Mouse (Mus musculus): ENCODE data around the gene Stard13.

Stard13 gene

GRCm38 (mm10) chr5:151056920-151057294, 176.7 kb downstream of the Stard13 start:
- CTCF ChIA-PET, result no interaction called here

DNA sequence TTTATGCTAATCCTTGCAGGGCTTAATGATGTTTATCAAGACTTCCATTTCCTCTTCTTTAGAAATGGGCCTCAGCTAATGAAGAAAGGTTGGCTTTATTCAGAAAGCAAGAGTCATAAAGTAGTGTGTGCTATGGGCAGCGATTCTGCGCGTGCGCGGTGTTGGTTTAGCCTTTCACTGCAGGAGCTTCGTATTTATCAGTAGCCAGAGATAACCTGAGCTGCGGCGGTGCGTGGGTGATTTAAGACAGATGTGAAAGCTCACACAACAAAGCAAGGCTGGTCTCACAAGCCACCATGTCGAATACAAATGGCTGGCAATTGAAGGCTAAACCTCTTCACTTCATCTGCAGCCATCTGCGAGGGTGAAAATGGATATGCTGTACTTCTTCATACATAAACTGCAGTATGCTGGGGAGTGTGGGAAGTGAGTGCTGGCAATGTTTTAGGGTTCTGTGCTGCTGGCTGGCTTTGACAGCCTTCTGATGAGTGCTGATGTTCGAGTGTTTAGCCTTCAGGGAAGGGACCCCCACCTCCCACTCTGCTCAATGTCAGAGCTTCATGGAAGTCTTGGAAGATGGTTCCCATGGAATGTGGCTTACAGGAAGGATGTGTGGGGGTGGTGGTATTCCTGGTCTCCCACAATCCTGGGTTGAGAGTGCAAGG, 177.2 kb downstream of the Stard13 start:
- CTCF ChIA-PET, result no interaction called here

DNA sequence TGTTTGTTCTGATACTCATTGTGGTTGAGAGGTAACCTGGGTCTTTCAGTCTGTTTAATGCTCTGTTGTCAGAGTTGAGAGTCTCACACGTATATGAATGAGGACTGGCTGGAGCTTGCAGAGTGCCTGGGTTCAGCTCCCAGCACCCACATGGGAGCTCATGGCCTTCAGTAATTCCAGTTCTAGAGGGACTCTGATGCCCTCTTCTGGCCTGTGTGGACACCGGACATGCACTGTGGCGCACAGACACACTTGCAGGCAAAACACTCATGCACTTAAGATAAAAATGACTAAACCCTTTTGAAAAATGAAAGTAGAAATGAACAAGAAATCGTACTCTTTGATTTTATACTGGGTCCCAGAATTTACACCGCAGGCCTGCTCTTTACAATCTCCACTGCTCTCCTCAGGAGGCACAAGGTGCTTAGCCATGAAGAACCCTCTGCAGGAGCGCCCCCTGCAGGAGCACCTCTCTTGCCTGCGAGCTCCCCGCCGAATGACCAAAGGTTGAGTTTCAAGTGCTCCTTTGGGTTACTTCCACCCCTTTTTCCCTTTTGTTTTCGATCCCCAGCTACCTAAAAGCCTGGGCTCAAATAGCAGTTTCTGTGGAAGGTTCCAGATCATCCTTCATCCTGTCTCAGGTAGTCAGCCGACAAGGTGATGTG, 178.1 kb downstream of the Stard13 start:
- CTCF ChIA-PET, result no interaction called here

GRCm38 (mm10) chr5:151054743-151055114, 178.9 kb downstream of the Stard13 start:
- CTCF ChIA-PET, result no interaction called here

DNA sequence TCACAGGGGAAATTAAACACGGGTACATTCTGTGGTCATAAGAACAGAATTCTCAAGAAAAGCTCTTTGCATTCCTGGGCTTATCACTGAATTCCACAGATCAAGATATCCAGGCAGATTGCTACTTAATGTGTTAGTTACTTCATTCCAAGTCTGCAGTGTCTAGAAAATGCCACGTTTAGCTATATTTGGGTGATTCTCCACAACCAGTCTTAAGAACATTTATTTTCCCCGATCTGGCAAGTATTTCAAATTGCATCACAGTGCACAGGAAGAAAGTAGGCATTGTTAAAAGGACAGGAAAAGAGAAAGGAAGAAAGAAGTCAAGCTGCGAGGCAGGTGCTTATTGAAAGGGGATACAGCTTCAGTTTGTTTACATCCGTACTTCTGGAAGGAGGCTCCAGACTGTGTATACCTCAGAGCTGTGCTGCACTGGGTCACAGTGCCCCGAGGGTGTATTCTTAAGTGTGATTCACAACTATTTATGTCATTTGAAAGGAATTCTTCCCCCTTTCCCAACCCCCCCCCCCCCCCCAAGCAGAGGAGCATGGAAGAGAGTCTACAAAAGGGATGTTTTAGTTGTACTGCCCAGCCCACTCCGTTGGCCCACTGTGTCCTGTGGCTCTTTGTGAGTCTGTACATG, 179.4 kb downstream of the Stard13 start:
- CTCF ChIA-PET, result no interaction called here

DNA sequence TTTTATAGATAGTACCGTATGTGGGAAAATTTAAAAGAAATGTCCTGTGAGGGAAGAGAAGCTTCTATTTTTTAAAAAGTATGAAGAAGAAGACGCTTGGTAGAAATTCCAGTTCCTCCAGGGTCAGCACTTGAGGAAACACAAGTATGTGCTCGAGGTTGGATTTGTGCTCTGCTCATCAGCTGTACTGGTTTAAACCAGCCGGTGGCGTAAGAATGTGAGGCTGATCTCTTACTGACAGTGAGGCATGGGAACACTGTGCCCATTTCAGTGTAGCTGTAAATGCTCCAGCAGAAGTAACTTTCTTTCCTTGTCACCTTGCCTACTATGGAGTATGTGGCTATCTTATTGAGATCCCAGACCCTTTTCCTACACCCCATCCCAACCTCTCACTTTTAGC, 180.4 kb downstream of the Stard13 start:
- CTCF ChIA-PET, result no interaction called here

DNA sequence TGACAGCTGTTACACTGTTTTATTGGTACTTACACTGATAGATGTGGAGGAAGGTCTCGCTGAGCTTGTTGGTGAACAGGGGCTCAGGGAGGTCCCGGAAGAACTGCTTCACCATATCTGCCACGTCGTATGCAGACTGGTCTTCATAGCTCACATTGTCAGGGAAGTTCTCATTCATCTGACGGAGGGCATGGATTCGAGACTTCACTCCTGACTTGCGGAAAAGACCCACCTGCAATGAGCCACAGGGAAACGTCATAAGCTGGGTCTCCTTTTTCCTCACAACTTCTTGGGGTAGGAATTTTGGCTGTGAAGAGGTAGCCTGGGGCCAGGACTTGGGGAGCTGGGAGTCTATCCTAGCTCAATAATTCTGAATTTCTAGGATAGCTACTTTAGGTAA, 181.3 kb downstream of the Stard13 start:
- CTCF ChIA-PET, result no interaction called here

GRCm38 (mm10) chr5:151047488-151047887, 186.1 kb downstream of the Stard13 start:
- CTCF ChIA-PET, result no interaction called here

DNA sequence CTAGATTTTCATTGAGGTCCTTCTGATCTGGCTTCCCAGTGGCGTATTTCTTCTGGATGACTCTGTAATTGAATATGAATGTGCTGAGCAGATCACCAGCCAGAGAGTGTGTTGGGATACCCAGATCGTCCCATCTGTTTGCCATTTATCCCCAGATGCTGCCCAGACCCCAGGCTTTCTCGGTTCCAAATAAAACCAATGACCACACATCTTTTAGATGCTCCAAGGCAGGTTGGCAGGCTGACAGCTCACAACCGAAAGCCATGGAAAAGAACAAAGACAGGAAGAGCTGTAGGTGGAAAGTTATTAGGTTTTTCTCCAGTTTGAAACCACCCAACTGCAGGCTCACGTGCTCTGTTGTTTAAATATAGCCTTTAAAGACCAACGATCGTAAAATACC, 186.7 kb downstream of the Stard13 start:
- CTCF ChIA-PET, result no interaction called here

DNA sequence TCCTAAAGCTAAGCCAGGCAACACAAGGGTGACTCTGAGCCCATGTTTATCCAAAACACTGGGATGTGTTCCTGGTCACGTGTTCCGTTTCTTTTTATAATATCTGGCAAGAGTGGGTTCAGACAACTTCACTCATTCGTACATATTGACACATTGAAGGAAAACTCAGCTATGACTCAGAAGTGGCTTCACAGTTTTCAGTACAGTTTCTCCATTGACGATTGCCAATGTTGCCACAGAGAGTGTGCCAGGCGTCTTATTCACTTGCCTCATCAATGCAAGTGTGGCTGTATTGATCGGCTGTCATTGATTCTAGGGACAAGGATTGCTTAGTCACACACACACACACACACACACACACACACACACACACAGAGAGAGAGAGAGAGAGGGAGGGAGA, 187.5 kb downstream of the Stard13 start:
- CTCF ChIA-PET, result no interaction called here

DNA sequence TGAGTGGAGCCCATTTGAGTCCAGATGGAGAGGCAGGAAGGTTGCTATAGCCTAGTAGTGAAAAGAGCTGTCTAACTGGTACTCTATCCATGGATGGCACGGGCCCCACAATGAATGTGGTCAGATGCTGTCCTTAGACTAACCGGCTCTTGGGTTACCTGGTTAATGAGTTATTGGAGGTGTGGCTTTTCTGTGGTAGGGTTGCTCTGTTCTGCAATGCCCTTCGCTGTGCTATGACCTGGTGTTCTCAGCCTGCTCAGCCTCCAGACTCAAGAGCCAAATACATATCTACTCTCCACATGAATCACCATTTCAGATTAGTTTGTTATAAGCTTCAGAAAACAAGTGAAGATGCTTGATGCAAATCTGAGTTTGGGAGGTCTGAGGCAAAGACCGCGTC, 190.7 kb downstream of the Stard13 start:
- CTCF ChIA-PET, result interaction anchor here (0.6 kb wide), 1 partner anchor 24 kb away, joined by 5 read pairs; no protein-coding TSS in a partner anchor

DNA sequence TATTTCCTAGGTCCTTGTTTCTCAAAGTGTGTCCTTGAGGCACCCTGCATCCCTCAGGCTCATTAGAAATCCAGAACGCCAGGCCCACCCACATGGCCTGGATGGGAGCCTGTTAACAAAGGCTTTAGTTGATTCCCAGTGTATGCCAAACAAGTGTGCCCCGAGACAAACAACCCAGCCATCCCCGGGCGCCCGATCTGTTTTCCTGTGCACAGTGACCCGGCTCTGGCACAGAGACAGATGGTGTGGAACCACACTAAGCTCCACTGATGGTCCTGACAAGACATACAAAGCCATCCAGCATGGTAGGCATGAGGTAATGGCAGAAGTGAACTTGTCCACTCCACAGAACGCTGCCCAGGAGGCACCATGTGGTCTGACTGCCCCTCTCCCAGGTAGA, 195.8 kb downstream of the Stard13 start:
- CTCF ChIA-PET, result no interaction called here

GRCm38 (mm10) chr5:151034715-151035512, 198.7 kb downstream of the Stard13 start:
- CTCF ChIA-PET, result no interaction called here

GRCm38 (mm10) chr5:151028906-151029305, 204.7 kb downstream of the Stard13 start:
- CTCF ChIA-PET, result no interaction called here

DNA sequence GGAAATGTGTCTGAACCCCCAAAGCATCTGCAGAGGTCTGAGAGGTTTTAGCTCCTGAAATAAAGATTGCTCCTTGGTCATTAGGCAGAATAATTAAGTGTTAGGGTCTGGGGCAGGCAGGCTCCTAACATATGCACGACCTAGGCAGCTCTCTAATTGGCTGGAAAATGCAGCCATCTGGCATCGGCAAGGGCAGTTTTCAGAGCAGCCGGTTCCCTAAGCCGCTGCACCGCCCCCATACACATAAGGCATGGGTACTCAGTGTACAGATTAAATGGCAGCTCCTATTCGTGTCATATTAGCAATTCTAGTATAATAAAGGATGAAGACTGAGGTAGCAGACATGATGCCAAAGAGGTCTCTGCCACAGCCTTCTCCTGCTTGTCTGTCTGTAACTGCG, 206.5 kb downstream of the Stard13 start:
- CTCF ChIA-PET, result no interaction called here

GRCm38 (mm10) chr5:151026069-151026468, 207.6 kb downstream of the Stard13 start:
- CTCF ChIA-PET, result no interaction called here

DNA sequence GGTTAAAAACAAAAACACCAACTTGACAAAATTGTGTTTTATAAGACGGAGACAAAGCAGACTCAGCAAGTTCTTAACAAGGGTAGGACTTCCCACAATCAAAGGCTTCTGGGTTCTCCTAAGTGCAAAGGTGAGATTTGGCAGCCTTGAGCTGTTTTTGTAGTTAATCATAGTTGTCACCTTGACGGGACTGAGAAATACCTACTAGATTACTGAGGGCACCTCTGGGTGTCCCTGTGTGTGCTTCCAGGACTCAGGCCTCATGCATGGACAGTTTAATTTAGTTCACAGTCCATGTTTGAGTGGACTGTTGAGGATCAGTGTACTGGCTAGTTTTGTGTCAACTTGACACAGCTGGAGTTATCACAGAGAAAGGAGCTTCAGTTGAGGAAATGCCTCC, 209.2 kb downstream of the Stard13 start:
- CTCF ChIA-PET, result no interaction called here

- CTCF ChIA-PET, result no interaction called here
Measured at GRCm38 (mm10) chr5:151023461-151023860, 210.2 kb downstream of the Stard13 start.

DNA sequence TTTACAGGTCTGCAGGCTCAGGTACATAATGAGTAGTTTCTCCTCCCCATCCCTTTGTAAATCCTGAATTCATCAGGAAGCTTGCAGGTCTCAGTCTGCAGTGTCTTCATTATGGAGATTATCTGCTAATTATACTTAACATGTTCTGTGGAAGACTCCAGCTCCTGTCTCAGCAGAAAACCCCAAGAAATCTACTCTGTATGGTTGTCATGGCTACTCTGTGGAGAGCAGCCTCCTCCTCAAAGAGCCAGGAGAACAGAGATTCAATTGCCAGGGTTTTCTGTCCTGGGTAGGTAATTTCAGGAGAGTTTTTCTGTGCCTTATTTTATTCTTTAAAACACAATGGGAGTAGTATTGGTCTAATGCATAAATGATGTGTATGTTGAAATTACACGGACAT, 210.7 kb downstream of the Stard13 start:
- CTCF ChIA-PET, result no interaction called here

GRCm38 (mm10) chr5:151022026-151022425, 211.6 kb downstream of the Stard13 start:
- CTCF ChIA-PET, result no interaction called here

- CTCF ChIA-PET, result no interaction called here
Measured at GRCm38 (mm10) chr5:151020831-151021230, 212.8 kb downstream of the Stard13 start.

- CTCF ChIA-PET, result no interaction called here
Measured at GRCm38 (mm10) chr5:151020031-151020820, 213.4 kb downstream of the Stard13 start.

Measured in spleen, embryonic (tissue).